Mouse (Mus musculus) left cerebral cortex, postnatal 25 days (tissue): ENCODE data around the gene Dnah2. TPM values are rescaled to one million over a fixed set of nuclear protein-coding genes. Genes with fewer than 3 reads are reported as not detected.
A peak's percentile ranks its signal among the peaks of the same experiment; 100 is the strongest.

Experiments used
- DNase-seq, 2 experiments: peaks; one replicate each; pipeline ENCODE4 v3.0.0; 2022; ENCODE audit warnings: low spot score in 2 of 2, mixed read lengths in 1 of 2
- intact Hi-C: fragments of 180-260 bp; cut with DNase I; formaldehyde crosslinking; loops from one replicate; pipeline ENCODE4 v1.15.1; 2025
- microRNA-seq, 2 experiments: library from miRNA; unstranded; fragments of <30 nt; microRNA quantifications; one replicate each; pipeline ENCODE4 v1.2.0; 2022
- total RNA-seq, 2 experiments: library from RNA; stranded (reverse); gene quantifications; 2 replicates each; pipeline ENCODE4 v1.2.3; 2021

Gene Dnah2
- total RNA-seq, 2 experiments from 2014 or later, result 3.0 to 3.6 TPM

- no peak for DNase-seq
- intact Hi-C loops, result loop anchor here (5.0 kb wide), 1 partner anchor 189 kb away; the partner anchor contains the start of gene Alox8
Measured at GRCm38 (mm10) chr11:69386758-69387157, 162.2 kb downstream of the Dnah2 start.

GRCm38 (mm10) chr11:69384979-69385378 lies 163.9 kb downstream of the Dnah2 start:
- intact Hi-C loops, result loop anchor here (5.0 kb wide), 1 partner anchor 188 kb away; the partner anchor contains the start of gene Alox8
- DNase-seq, result no peak

DNA sequence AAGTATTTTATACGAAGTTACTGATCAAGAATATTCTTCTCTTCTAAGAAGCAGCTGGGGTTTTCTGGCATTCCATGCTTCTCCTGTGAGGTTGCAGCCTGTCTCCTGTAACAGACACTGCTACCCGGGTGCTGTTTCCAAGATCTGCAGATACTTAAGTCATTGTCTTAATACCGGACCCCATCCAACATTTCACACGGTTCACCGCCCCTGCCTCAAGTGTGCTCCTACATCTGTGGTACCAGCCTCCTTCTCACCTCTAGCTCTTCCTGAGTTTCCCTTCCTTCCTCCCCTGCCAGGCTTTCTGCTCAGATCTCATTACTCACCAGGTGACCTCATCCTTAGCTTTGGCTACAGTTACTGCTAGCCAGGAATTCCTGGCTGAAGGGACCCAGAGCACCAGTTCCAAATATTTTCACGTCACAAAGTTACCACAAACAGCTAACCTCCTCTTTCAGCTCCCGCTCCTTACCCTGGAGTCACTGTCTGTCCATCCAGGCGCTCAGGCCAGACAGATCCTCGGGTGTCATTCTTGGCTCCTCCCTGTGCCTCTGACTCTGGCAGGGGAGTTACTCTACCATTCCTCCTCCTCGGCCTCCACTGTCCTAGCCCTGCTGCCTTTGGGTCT lies 166.3 kb downstream of the Dnah2 start:
- no peak for DNase-seq
- intact Hi-C loops, result no loop called here

- DNase-seq, result no peak
- intact Hi-C loops, result no loop called here
Measured at GRCm38 (mm10) chr11:69381356-69381755, 167.6 kb downstream of the Dnah2 start.

GRCm38 (mm10) chr11:69379600-69379999 lies 169.3 kb downstream of the Dnah2 start:
- intact Hi-C loops, result no loop called here
- no peak for DNase-seq

GRCm38 (mm10) chr11:69377766-69378165 lies 171.1 kb downstream of the Dnah2 start:
- intact Hi-C loops, result no loop called here
- DNase-seq, result no peak

DNA sequence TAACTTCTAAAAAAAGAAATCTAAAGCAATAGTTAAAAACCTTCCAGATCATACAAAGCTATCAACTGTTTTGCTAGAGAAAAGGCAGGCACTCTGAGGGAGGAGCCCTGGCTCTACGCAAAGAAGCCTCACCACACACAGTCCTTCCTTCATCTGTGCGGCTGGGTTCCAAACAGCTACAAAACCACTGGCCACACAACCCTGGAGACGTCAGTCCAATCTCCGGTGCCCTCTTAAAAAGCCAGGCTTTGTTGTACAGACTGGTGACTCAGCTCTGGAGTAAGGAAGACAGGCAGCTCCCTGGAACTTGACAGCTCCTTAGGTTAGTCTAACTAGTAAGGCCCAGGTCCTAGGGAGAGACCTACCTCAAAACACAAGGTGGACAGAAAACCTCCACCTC lies 173.3 kb downstream of the Dnah2 start:
- DNase-seq, result no peak
- intact Hi-C loops, result no loop called here

GRCm38 (mm10) chr11:69373223-69373965 lies 175.5 kb downstream of the Dnah2 start:
- intact Hi-C loops, result no loop called here

DNA sequence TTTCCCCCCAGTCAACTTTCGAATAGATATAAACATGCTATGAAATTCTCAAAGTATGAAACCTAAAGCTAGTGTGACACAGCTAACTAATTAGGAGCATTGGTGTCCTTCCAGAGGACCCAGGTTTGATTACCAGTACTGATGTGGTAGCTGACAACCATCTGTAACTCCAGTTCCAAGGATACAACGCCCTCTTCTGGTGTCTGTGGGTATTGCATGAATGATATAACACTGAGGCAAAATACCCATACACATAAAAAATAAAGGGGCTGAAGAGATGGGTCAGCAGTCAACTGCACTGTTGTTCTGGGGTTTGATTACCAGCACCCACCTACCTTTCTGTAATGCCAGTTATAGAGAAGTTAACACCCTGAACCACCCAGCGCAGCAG lies 176.1 kb downstream of the Dnah2 start:
- intact Hi-C loops, result no loop called here
- DNase-seq, result no peak

More at GRCm38 (mm10) chr11:69373223-69373965, 175.5 kb downstream of the Dnah2 start:
- DNase-seq, result no peak

GRCm38 (mm10) chr11:69372056-69372779 lies 176.7 kb downstream of the Dnah2 start:
- intact Hi-C loops, result no loop called here

GRCm38 (mm10) chr11:69371601-69372000 lies 177.3 kb downstream of the Dnah2 start:
- intact Hi-C loops, result no loop called here
- DNase-seq, result no peak

More at GRCm38 (mm10) chr11:69372056-69372779, 176.7 kb downstream of the Dnah2 start:
- peak; percentile 64 to 84 for DNase-seq

DNA sequence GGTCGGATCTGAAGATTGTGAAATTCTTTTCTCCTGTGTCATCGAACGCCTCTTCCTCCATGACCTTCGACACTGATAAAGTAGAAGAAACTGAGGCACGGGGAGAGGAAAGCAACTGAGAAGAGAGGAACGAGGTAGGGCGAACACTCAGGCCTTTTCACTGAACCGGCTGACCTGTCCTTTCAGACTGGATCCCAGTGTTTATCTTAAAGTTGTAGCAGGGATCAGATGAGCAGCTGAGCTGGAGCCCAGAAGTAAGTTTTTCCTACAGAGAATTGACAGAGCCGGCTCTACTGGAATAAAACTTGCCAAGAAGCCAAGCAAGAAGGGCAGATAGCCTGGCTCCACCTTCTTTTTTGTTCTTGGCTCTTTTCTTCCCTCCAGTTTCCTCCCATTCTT lies 178.1 kb downstream of the Dnah2 start:
- intact Hi-C loops, result no loop called here
- DNase-seq, result no peak

Small RNA genes within 50 kb of the gene (microRNA-seq; reads per million reads assigned to microRNA genes)
- gene Gm27493, result 0 reads per million in 2 experiments

Other genes with a start within 250 kb of the Dnah2 start
- 10 to 100 TPM; 14.2 to 18.3 TPM for gene Cntrob, start 225.3 kb downstream of the Dnah2 start, total RNA-seq
- gene Trappc1, start 225.1 kb downstream of the Dnah2 start, total RNA-seq, result 10 to 100 TPM; 59.0 to 60.5 TPM
- gene Kcnab3, start 222.9 kb downstream of the Dnah2 start, total RNA-seq, result 10 to 100 TPM; 67.1 to 68.0 TPM
- gene Rnf227, start 208.6 kb downstream of the Dnah2 start, total RNA-seq, result 100 to 1,000 TPM; 141 to 143 TPM
- 100 to 1,000 TPM; 449 to 474 TPM for gene Chd3, start 179.7 kb downstream of the Dnah2 start, total RNA-seq
- 100 to 1,000 TPM; 105 to 109 TPM for gene Naa38, start 153.6 kb downstream of the Dnah2 start, total RNA-seq
- gene Cyb5d1, start 153.5 kb downstream of the Dnah2 start, total RNA-seq, result 10 to 100 TPM; 35.9 to 41.3 TPM
- gene Tmem88, start 150.9 kb downstream of the Dnah2 start, total RNA-seq, result 1 to 10 TPM; 3.6 to 3.8 TPM
- gene Kdm6b, start 135.4 kb downstream of the Dnah2 start, total RNA-seq, result 10 to 100 TPM; 23.3 to 25.3 TPM
- 10 to 100 TPM; 57.5 to 60.4 TPM for gene Efnb3, start 11.1 kb upstream of the Dnah2 start, total RNA-seq
- gene Wrap53, start 31.1 kb upstream of the Dnah2 start, total RNA-seq, result 10 to 100 TPM; 10.1 to 10.4 TPM
- gene Trp53, start 31.2 kb upstream of the Dnah2 start, total RNA-seq, result 10 to 100 TPM; 18.7 to 21.1 TPM
- 100 to 1,000 TPM; 403 to 438 TPM for gene Atp1b2, start 56.8 kb upstream of the Dnah2 start, total RNA-seq
- gene Shbg, start 68.8 kb upstream of the Dnah2 start, total RNA-seq, result not detected
- 1 to 10 TPM; 7.4 to 7.7 TPM for gene Sat2, start 72.9 kb upstream of the Dnah2 start, total RNA-seq
- 100 to 1,000 TPM; 122 to 133 TPM for gene Fxr2, start 83.9 kb upstream of the Dnah2 start, total RNA-seq
- not detected for gene Sox15, start 106.2 kb upstream of the Dnah2 start, total RNA-seq
- gene Mpdu1, start 113.5 kb upstream of the Dnah2 start, total RNA-seq, result 10 to 100 TPM; 59.1 to 59.7 TPM
- gene Cd68, start 117.0 kb upstream of the Dnah2 start, total RNA-seq, result 10 to 100 TPM; 17.5 to 19.6 TPM
- 100 to 1,000 TPM; 323 to 328 TPM for gene Eif4a1, start 123.3 kb upstream of the Dnah2 start, total RNA-seq
- 10 to 100 TPM; 94.3 to 97.5 TPM for gene Senp3, start 133.0 kb upstream of the Dnah2 start, total RNA-seq
- gene Tnfsf13, start 136.7 kb upstream of the Dnah2 start, total RNA-seq, result 1 to 10 TPM; 2.0 to 2.7 TPM
- gene Tnfsf12, start 146.7 kb upstream of the Dnah2 start, total RNA-seq, result 1 to 10 TPM; 8.6 to 8.9 TPM
- gene Tnfsfm13, start 147.0 kb upstream of the Dnah2 start, total RNA-seq, result 1 to 10 TPM; 1.9 to 2.2 TPM
- gene Polr2a, start 209.5 kb upstream of the Dnah2 start, total RNA-seq, result 10 to 100 TPM; 53.3 to 53.6 TPM
- not detected for gene Slc35g3, start 212.9 kb upstream of the Dnah2 start, total RNA-seq
- 100 to 1,000 TPM; 110 to 114 TPM for gene Zbtb4, start 216.8 kb upstream of the Dnah2 start, total RNA-seq
- gene Chrnb1, start 246.8 kb upstream of the Dnah2 start, total RNA-seq, result 1 to 10 TPM; 1.3 to 2.0 TPM